Mouse (Mus musculus): ENCODE results near the gene Pkdrej.

- no peak for TF ChIP-seq POLR2A (IDR thresholded peaks at IDR 0.05; ENCODE audit: low read depth, low read length)
- peak; percentile 62 for TF ChIP-seq CTCF (conservative IDR thresholded peaks at IDR 0.05; ENCODE audit: insufficient read depth, insufficient read length, low read depth, low read length)
Observed at GRCm38 (mm10) chr15:85840983-85841382, 19.4 kb upstream of the Pkdrej start.
